Comparison of ENCODE assay signal across 15 mouse cellular contexts in genomic region chr12:32801078-32801477, GRCm38 (mm10).
"Had no signal": no experiment of that assay in that cellular context is flagged by ENCODE, and none has a peak within 500 bp of the region (broad histone marks: within the 10 kb centered on the region; RNA-seq: fewer than 3 reads in every experiment).

No protein-coding gene starts in this region.

- H3K9ac ChIP-seq: liver, embryonic 13.5 days; midbrain, embryonic 13.5 days; neural tube, embryonic 13.5 days; stomach, embryonic 15.5 days had no signal

- H3K4me3 ChIP-seq: left cerebral cortex, adult 2 months; liver, embryonic 13.5 days; megakaryocyte, embryonic 14.5 days; midbrain, embryonic 10.5 days; midbrain, embryonic 13.5 days; myocyte; neural tube, embryonic 13.5 days; stomach, embryonic 15.5 days had no signal

- H3K9me3 ChIP-seq: liver, embryonic 13.5 days; megakaryocyte, embryonic 14.5 days; midbrain, embryonic 10.5 days; midbrain, embryonic 13.5 days; neural tube, embryonic 13.5 days; stomach, embryonic 15.5 days had no signal

- H3K27ac ChIP-seq: left cerebral cortex, adult 2 months; liver, embryonic 13.5 days; midbrain, embryonic 10.5 days; midbrain, embryonic 13.5 days; neural tube, embryonic 13.5 days; stomach, embryonic 15.5 days had no signal

- H3K36me3 ChIP-seq: liver, embryonic 13.5 days; midbrain, embryonic 10.5 days; midbrain, embryonic 13.5 days; neural tube, embryonic 13.5 days; stomach, embryonic 15.5 days had no signal

- H3K4me2 ChIP-seq: liver, embryonic 13.5 days; midbrain, embryonic 13.5 days; neural tube, embryonic 13.5 days; stomach, embryonic 15.5 days had no signal

- H3K27me3 ChIP-seq: liver, embryonic 13.5 days; megakaryocyte, embryonic 14.5 days; midbrain, embryonic 13.5 days; neural tube, embryonic 13.5 days; stomach, embryonic 15.5 days had no signal

- DNase-seq: layer of hippocampus, postnatal 36 days; liver, embryonic 13.5 days; retina, postnatal 1 day; right cerebral cortex, postnatal 25 days; spleen, adult 18-20 months; thymus, postnatal 36 days had no signal

- H3K4me1 ChIP-seq: liver, embryonic 13.5 days; midbrain, embryonic 10.5 days; midbrain, embryonic 13.5 days; neural tube, embryonic 13.5 days; stomach, embryonic 15.5 days had no signal

- ATAC-seq: intestine, postnatal 0 days; midbrain, embryonic 13.5 days; midbrain, embryonic 16.5 days had no signal
